Mouse (Mus musculus): ENCODE results near the gene Lrmda.

DNA sequence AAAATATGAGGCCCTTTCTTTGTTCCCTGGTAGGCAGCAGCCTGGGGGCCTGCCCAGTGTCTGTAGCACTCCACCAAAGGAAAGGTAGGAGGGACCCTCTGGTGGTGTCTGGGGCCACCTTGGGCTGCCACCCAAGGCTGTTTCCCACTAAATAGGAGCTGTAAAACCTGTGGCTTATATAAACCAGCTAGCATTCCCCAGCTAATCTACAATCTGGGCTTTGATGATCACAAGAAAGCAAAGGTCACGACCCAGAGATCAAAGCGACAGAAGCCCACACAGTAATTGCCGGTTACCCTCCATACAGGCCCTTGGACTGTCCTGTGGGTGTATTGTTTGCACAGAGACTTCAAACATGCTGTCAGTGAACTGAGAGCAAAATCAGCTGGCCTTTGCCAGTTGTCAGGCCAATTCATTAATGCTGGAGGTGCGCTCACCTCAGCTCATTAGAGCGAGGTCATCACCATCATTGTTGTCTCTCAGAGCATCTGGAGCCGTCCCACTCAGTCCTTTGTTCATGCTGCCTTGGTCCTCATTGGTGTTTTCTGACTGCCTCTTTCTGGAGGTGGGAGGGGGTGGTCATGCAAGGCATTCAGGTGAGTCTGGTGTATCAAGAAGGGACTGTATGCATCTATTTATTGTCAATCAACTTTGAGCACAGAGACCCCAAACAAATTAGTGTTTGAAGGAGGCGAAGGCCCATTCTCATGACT is 570.1 kb downstream of the Lrmda start:
- no peak for TF ChIP-seq CTCF (IDR thresholded peaks at IDR 0.05; ENCODE audit: low read depth, low read length)
- TF ChIP-seq POLR2A (IDR thresholded peaks at IDR 0.05; ENCODE audit: borderline replicate concordance, low read depth, low read length) = no peak
